Mouse (Mus musculus): Measurements from ENCODE around the gene Grm8. TPM values are rescaled to one million over a fixed set of nuclear protein-coding genes. Genes with fewer than 3 reads are reported as not detected.

Grm8 gene
- total RNA-seq (2023) = 0.12 TPM

GRCm38 (mm10) chr6:28135001-28135401 is at the start of gene Grm8:
TSS of gene Grm8 (minus strand) at chr6:28135178.

